Mouse (Mus musculus) liver, embryonic 11.5 days (tissue): ENCODE data around the gene Stx18. TPM values are rescaled to one million over a fixed set of nuclear protein-coding genes. Genes with fewer than 3 reads are reported as not detected.

Experiments
- ATAC-seq: fragments of 200-750 bp; cut with Nextera tagmentation; replicated peaks from 2 replicates; pipeline ENCODE4 v1.8.0; 2017; ENCODE audit warnings: moderate number of reproducible peaks, mild to moderate bottlenecking, moderate TSS enrichment, moderate library complexity; ENCODE audit not compliant: low FRiP score
- DNase-seq: peaks from one replicate; pipeline ENCODE4 v3.0.0-alpha.2; 2017; ENCODE audit warnings: low spot score
- H3K27ac ChIP-seq: fragments of 300-500 bp; sonication (generic); 2 replicates; pipeline ENCODE4 v1.5.1; 2014; ENCODE audit warnings: mild to moderate bottlenecking, low read depth, low read length, control low read depth
- H3K27me3 ChIP-seq: fragments of 300-500 bp; sonication (generic); replicated peaks from 2 replicates; pipeline ENCODE4 v1.6.1; 2014; ENCODE audit warnings: low read length, mixed read lengths; ENCODE audit not compliant: control insufficient read depth, insufficient read depth
- H3K36me3 ChIP-seq: fragments of 300-500 bp; sonication (generic); 2 replicates; pipeline ENCODE4 v1.6.1; 2014; ENCODE audit warnings: mild to moderate bottlenecking, low read length, moderate library complexity, mixed read lengths; ENCODE audit not compliant: control insufficient read depth, insufficient read depth
- H3K4me1 ChIP-seq: fragments of 300-500 bp; sonication (generic); replicated peaks from 2 replicates; pipeline ENCODE4 v1.6.1; 2014; ENCODE audit warnings: low read length, mixed read lengths; ENCODE audit not compliant: control insufficient read depth, insufficient read depth
- H3K4me2 ChIP-seq: fragments of 300-500 bp; sonication (generic); 2 replicates; pipeline ENCODE4 v1.6.1; 2014; ENCODE audit warnings: mild to moderate bottlenecking, control low read depth, moderate library complexity
- H3K4me3 ChIP-seq: fragments of 300-500 bp; sonication (generic); 2 replicates; pipeline ENCODE4 v1.5.1; 2014; ENCODE audit warnings: low read depth, low read length, control low read depth
- H3K9ac ChIP-seq: fragments of 300-500 bp; sonication (generic); 2 replicates; pipeline ENCODE4 v1.6.1; 2014; ENCODE audit warnings: low read depth, low read length, control low read depth
- H3K9me3 ChIP-seq: fragments of 300-500 bp; sonication (generic); 2 replicates; pipeline ENCODE4 v1.6.1; 2016; ENCODE audit warnings: low read length, inconsistent platforms, mixed read lengths; ENCODE audit not compliant: control insufficient read depth
- WGBS: fragments of 180-500 bp; shearing (Covaris S2); extraction: QIAGEN DNeasy Blood & Tissue Kit; methylation state at CpG from one replicate; pipeline ENCODE4 v1.1.7; 2014; 5-methylcytosine and 5-hydroxymethylcytosine counted together
- polyA plus RNA-seq: library from polyadenylated mRNA; unstranded; fragments of >200 nt; fragmentation: Nextera tagmentation; extraction: Ambion mirVana; gene quantifications from 2 replicates; pipeline ENCODE4 v1.2.1, GENCODE M21; 2014

The Stx18 gene
- polyA plus RNA-seq, 1 experiment from 2014 or later, result 30.1 TPM

- WGBS, result 59% methylated on average over 8 of the region's 8 CpGs
- Histone ChIP-seq H3K9me3 (no peaks in the 10 kb centered on the region), H3K9ac (no peak overlapping the region), H3K27me3 (no peaks in the 10 kb centered on the region), H3K4me2 (no peak overlapping the region), H3K4me3 (no peak overlapping the region), H3K4me1 (no peaks in the 10 kb centered on the region), H3K36me3 (no peaks in the 10 kb centered on the region), H3K27ac (no peak overlapping the region)
- ATAC-seq (no peak), DNase-seq (no peak)
These were observed 46.1 kb downstream of the Stx18 start for GRCm38 (mm10) chr5:38084616-38085015.

GRCm38 (mm10) chr5:38085561-38086392, 47.2 kb downstream of the Stx18 start:
- ATAC-seq (no peak), DNase-seq (peak; percentile 46)
- H3K9me3 ChIP-seq, result no peaks in the 10 kb centered on the region
- no peaks in the 10 kb centered on the region for H3K27me3 ChIP-seq
- no peak overlapping the region for H3K9ac ChIP-seq
- H3K36me3 ChIP-seq, result no peaks in the 10 kb centered on the region
- H3K4me1 ChIP-seq, result no peaks in the 10 kb centered on the region
- no peak overlapping the region for H3K27ac ChIP-seq
- no peak overlapping the region for H3K4me2 ChIP-seq
- no peak overlapping the region for H3K4me3 ChIP-seq
- 30% methylated on average over 10 of the region's 10 CpGs for WGBS

GRCm38 (mm10) chr5:38090111-38090510, 51.6 kb downstream of the Stx18 start:
- Histone ChIP-seq H3K9ac (no peak overlapping the region), H3K27ac (no peak overlapping the region), H3K4me2 (no peak overlapping the region), H3K27me3 (no peaks in the 10 kb centered on the region), H3K36me3 (no peaks in the 10 kb centered on the region), H3K4me3 (no peak overlapping the region), H3K4me1 (no peaks in the 10 kb centered on the region), H3K9me3 (no peaks in the 10 kb centered on the region)
- DNase-seq, result no peak
- 87% methylated on average over 3 of the region's 3 CpGs for whole genome bisulfite sequencing
- no peak for ATAC-seq

GRCm38 (mm10) chr5:38090581-38090980, 52.0 kb downstream of the Stx18 start:
- Histone ChIP-seq H3K27ac (no peak overlapping the region), H3K27me3 (no peaks in the 10 kb centered on the region), H3K4me2 (no peak overlapping the region), H3K4me1 (no peaks in the 10 kb centered on the region), H3K36me3 (no peaks in the 10 kb centered on the region), H3K9ac (no peak overlapping the region), H3K9me3 (no peaks in the 10 kb centered on the region), H3K4me3 (no peak overlapping the region)
- DNase-seq (no peak), ATAC-seq (no peak)
- WGBS, result 67% methylated on average over 3 of the region's 3 CpGs

- Histone ChIP-seq H3K9me3 (no peaks in the 10 kb centered on the region), H3K36me3 (no peaks in the 10 kb centered on the region), H3K27ac (no peak overlapping the region), H3K4me1 (no peaks in the 10 kb centered on the region), H3K27me3 (no peaks in the 10 kb centered on the region), H3K4me2 (no peak overlapping the region), H3K9ac (no peak overlapping the region), H3K4me3 (no peak overlapping the region)
- WGBS, result 70% methylated on average over 8 of the region's 8 CpGs
- DNase-seq, result no peak
- no peak for ATAC-seq
These were observed 52.8 kb downstream of the Stx18 start for GRCm38 (mm10) chr5:38091046-38091965.

GRCm38 (mm10) chr5:38091966-38092304, 53.4 kb downstream of the Stx18 start:
- DNase-seq (no peak), ATAC-seq (no peak)
- Histone ChIP-seq H3K27ac (no peak overlapping the region), H3K27me3 (no peaks in the 10 kb centered on the region), H3K4me3 (no peak overlapping the region), H3K4me2 (no peak overlapping the region), H3K4me1 (no peaks in the 10 kb centered on the region), H3K9me3 (no peaks in the 10 kb centered on the region), H3K9ac (no peak overlapping the region), H3K36me3 (no peaks in the 10 kb centered on the region)
- 72% methylated on average over 2 of the region's 2 CpGs for WGBS

GRCm38 (mm10) chr5:38094331-38094730, 55.8 kb downstream of the Stx18 start:
- Histone ChIP-seq H3K4me3 (no peak overlapping the region), H3K9me3 (no peaks in the 10 kb centered on the region), H3K27ac (no peak overlapping the region), H3K4me1 (no peaks in the 10 kb centered on the region), H3K36me3 (no peaks in the 10 kb centered on the region), H3K27me3 (no peaks in the 10 kb centered on the region), H3K4me2 (no peak overlapping the region), H3K9ac (no peak overlapping the region)
- ATAC-seq (no peak), DNase-seq (no peak)
- 84% methylated on average over 2 of the region's 2 CpGs for WGBS

GRCm38 (mm10) chr5:38097501-38098093, 59.1 kb downstream of the Stx18 start:
- Histone ChIP-seq H3K4me1 (no peaks in the 10 kb centered on the region), H3K27me3 (no peaks in the 10 kb centered on the region), H3K4me3 (no peak overlapping the region), H3K9me3 (no peaks in the 10 kb centered on the region), H3K27ac (no peak overlapping the region), H3K4me2 (no peak overlapping the region), H3K36me3 (no peaks in the 10 kb centered on the region), H3K9ac (no peak overlapping the region)
- DNase-seq (no peak), ATAC-seq (no peak)
- 77% methylated on average over 4 of the region's 4 CpGs for WGBS
